Mouse (Mus musculus): Measurements from ENCODE around the gene Cog5. TPM values are rescaled to one million over a fixed set of nuclear protein-coding genes. Genes with fewer than 3 reads are reported as not detected.
A peak's percentile ranks its signal among the peaks of the same experiment; 100 is the strongest.

Gene Cog5
- polyA plus RNA-seq, 1 experiment from 2014 or later = 34.3 TPM

DNA sequence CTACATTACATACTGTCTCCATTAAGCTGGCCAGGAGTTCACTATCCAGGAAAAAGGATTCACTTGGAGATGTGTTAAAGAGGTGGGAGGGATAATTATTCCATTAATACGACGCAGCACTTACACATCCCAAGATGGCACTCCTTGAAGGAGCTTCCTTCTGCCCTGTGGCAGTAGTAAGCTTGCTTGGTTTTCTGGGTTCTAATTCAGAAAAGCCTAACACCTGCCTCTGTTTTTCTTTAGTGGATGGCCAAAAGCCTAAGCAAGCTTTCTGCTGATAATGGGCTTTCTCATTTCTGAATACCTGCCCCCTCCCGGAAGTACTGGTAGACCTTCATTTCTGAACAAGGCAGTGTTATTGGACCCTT, 19.4 kb upstream of the Cog5 start:
- no peaks in the 10 kb centered on the region for H3K27me3 ChIP-seq (ENCODE audit: control insufficient read depth, insufficient read depth, low read length)
- no peak overlapping the region for H3K9ac ChIP-seq (ENCODE audit: low read length)
- H3K36me3 ChIP-seq (ENCODE audit: control insufficient read depth, insufficient read depth, low read length) = no peaks in the 10 kb centered on the region
- H3K9me3 ChIP-seq (ENCODE audit: control insufficient read depth, low read length) = no peaks in the 10 kb centered on the region
- no peak overlapping the region for H3K4me2 ChIP-seq
- no peak; the same call in 1 of the 2 replicates for ATAC-seq (ENCODE audit: low FRiP score)
- WGBS = 88% methylated on average over 3 of the region's 3 CpGs
- no peak overlapping the region for H3K27ac ChIP-seq (ENCODE audit: low read depth, low read length)
- no peaks in the 10 kb centered on the region; the same call in 1 of the 2 replicates for H3K4me1 ChIP-seq (ENCODE audit: control insufficient read depth, insufficient read depth, low read length)
- H3K4me3 ChIP-seq (ENCODE audit: low read depth, low read length) = no peak overlapping the region
- peak; percentile 87 for DNase-seq (ENCODE audit: low spot score, missing footprints)

- Histone ChIP-seq H3K27ac (ENCODE audit: low read depth, low read length) (no peak overlapping the region), H3K27me3 (ENCODE audit: control insufficient read depth, insufficient read depth, low read length) (no peaks in the 10 kb centered on the region), H3K4me2 (peak overlapping the region; percentile 3; the same call in 1 of the 2 replicates), H3K36me3 (ENCODE audit: control insufficient read depth, insufficient read depth, low read length) (no peaks in the 10 kb centered on the region), H3K4me1 (ENCODE audit: control insufficient read depth, insufficient read depth, low read length) (peaks cover 3% of the 10 kb centered on the region), H3K9ac (ENCODE audit: low read length) (no peak overlapping the region), H3K9me3 (ENCODE audit: control insufficient read depth, low read length) (no peaks in the 10 kb centered on the region), H3K4me3 (ENCODE audit: low read depth, low read length) (no peak overlapping the region)
- 74% methylated on average over 5 of the region's 5 CpGs for WGBS
- no peak for ATAC-seq (ENCODE audit: low FRiP score)
- no peak for DNase-seq (ENCODE audit: low spot score, missing footprints)
Observed at GRCm38 (mm10) chr12:31653611-31654010, 1.1 kb upstream of the Cog5 start.

DNA sequence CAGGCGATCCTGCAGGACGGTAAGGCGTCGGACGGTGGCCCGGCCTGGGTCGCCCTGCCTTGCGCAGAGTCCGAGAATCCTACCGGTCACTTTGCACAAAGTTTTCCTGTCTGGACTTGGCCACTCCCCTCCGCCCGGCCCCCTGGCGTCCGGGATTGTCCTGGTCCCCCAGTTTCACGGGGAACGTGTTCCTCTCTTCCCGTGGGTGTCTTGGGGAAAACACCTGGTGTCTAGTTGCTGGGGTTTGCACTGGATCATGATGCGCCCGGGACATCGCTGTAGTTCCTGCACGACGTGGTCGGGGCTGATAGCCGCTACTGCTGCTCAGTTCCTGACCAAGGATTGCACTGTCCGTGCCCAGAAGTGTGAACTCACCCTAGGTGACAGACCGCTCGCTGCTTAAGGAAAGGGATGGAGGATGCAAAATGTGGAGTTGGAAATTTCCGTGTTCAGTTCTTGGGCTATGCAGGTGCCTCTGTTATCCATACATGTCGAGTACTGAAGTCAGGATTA, 352 bp downstream of the Cog5 start:
- Histone ChIP-seq H3K9me3 (ENCODE audit: control insufficient read depth, low read length) (no peaks in the 10 kb centered on the region), H3K27ac (ENCODE audit: low read depth, low read length) (no peak overlapping the region), H3K4me2 (peak overlapping the region; percentile 64), H3K4me3 (ENCODE audit: low read depth, low read length) (peak overlapping the region; percentile 84), H3K36me3 (ENCODE audit: control insufficient read depth, insufficient read depth, low read length) (no peaks in the 10 kb centered on the region), H3K27me3 (ENCODE audit: control insufficient read depth, insufficient read depth, low read length) (no peaks in the 10 kb centered on the region), H3K4me1 (ENCODE audit: control insufficient read depth, insufficient read depth, low read length) (peaks cover 3% of the 10 kb centered on the region), H3K9ac (ENCODE audit: low read length) (peak overlapping the region; percentile 75)
- DNase-seq (ENCODE audit: low spot score, missing footprints) (no peak), ATAC-seq (ENCODE audit: low FRiP score) (peak; percentile 79)
- 2% methylated on average over 26 of the region's 29 CpGs for WGBS

- no peak for DNase-seq (ENCODE audit: low spot score, missing footprints)
- Histone ChIP-seq H3K4me2 (no peak overlapping the region), H3K27me3 (ENCODE audit: control insufficient read depth, insufficient read depth, low read length) (no peaks in the 10 kb centered on the region), H3K4me3 (ENCODE audit: low read depth, low read length) (no peak overlapping the region), H3K4me1 (ENCODE audit: control insufficient read depth, insufficient read depth, low read length) (peaks cover 3% of the 10 kb centered on the region), H3K9ac (ENCODE audit: low read length) (no peak overlapping the region), H3K9me3 (ENCODE audit: control insufficient read depth, low read length) (no peaks in the 10 kb centered on the region), H3K36me3 (ENCODE audit: control insufficient read depth, insufficient read depth, low read length) (no peaks in the 10 kb centered on the region), H3K27ac (ENCODE audit: low read depth, low read length) (no peak overlapping the region)
- no peak for ATAC-seq (ENCODE audit: low FRiP score)
- 94% methylated on average over 2 of the region's 2 CpGs for WGBS
Observed at GRCm38 (mm10) chr12:31656841-31657240, 2.2 kb downstream of the Cog5 start.

- H3K4me3 ChIP-seq (ENCODE audit: low read depth, low read length) = no peak overlapping the region
- no peak overlapping the region for H3K4me2 ChIP-seq
- ATAC-seq (ENCODE audit: low FRiP score) (no peak), DNase-seq (ENCODE audit: low spot score, missing footprints) (no peak)
- H3K9ac ChIP-seq (ENCODE audit: low read length) = no peak overlapping the region
- H3K27ac ChIP-seq (ENCODE audit: low read depth, low read length) = no peak overlapping the region
- H3K4me1 ChIP-seq (ENCODE audit: control insufficient read depth, insufficient read depth, low read length) = no peaks in the 10 kb centered on the region
- whole genome bisulfite sequencing = 75% methylated on average over 6 of the region's 6 CpGs
- no peaks in the 10 kb centered on the region for H3K27me3 ChIP-seq (ENCODE audit: control insufficient read depth, insufficient read depth, low read length)
- H3K36me3 ChIP-seq (ENCODE audit: control insufficient read depth, insufficient read depth, low read length) = no peaks in the 10 kb centered on the region
- no peaks in the 10 kb centered on the region for H3K9me3 ChIP-seq (ENCODE audit: control insufficient read depth, low read length)
Observed at GRCm38 (mm10) chr12:31665999-31666398, 11.3 kb downstream of the Cog5 start.

GRCm38 (mm10) chr12:31667187-31667586, 12.5 kb downstream of the Cog5 start:
- Histone ChIP-seq H3K4me1 (ENCODE audit: control insufficient read depth, insufficient read depth, low read length) (no peaks in the 10 kb centered on the region), H3K9ac (ENCODE audit: low read length) (no peak overlapping the region), H3K4me2 (no peak overlapping the region), H3K27ac (ENCODE audit: low read depth, low read length) (no peak overlapping the region), H3K27me3 (ENCODE audit: control insufficient read depth, insufficient read depth, low read length) (no peaks in the 10 kb centered on the region), H3K36me3 (ENCODE audit: control insufficient read depth, insufficient read depth, low read length) (no peaks in the 10 kb centered on the region), H3K9me3 (ENCODE audit: control insufficient read depth, low read length) (no peaks in the 10 kb centered on the region), H3K4me3 (ENCODE audit: low read depth, low read length) (no peak overlapping the region)
- no peak for DNase-seq (ENCODE audit: low spot score, missing footprints)
- ATAC-seq (ENCODE audit: low FRiP score) = no peak
- 54% methylated on average over 3 of the region's 3 CpGs for WGBS

GRCm38 (mm10) chr12:31686679-31687078, 32.0 kb downstream of the Cog5 start:
- Histone ChIP-seq H3K9ac (ENCODE audit: low read length) (no peak overlapping the region), H3K4me1 (ENCODE audit: control insufficient read depth, insufficient read depth, low read length) (no peaks in the 10 kb centered on the region), H3K27me3 (ENCODE audit: control insufficient read depth, insufficient read depth, low read length) (no peaks in the 10 kb centered on the region), H3K4me2 (no peak overlapping the region), H3K27ac (ENCODE audit: low read depth, low read length) (no peak overlapping the region), H3K9me3 (ENCODE audit: control insufficient read depth, low read length) (no peaks in the 10 kb centered on the region), H3K36me3 (ENCODE audit: control insufficient read depth, insufficient read depth, low read length) (no peaks in the 10 kb centered on the region), H3K4me3 (ENCODE audit: low read depth, low read length) (no peak overlapping the region)
- ATAC-seq (ENCODE audit: low FRiP score) = no peak
- WGBS = 93% methylated on average over 3 of the region's 3 CpGs
- no peak for DNase-seq (ENCODE audit: low spot score, missing footprints)

DNA sequence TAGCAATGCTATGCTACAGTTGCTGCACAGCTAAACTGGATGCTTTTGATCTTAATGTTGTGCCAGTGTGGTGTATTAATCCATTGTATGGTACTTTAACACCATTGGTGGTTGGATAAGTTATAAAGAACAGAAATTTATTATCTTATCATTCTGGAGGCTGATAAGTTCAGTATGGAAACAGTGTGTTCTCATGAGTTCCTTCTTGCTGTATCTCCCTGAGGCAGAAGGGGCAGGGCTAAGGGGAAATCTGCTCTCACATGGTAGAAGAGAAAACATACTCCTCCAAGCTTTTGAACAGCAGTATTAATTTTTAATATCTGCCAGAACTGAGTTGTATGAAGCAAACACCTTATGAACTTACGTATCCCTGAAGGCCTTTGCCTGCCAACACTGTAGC, 38.6 kb downstream of the Cog5 start:
- DNase-seq (ENCODE audit: low spot score, missing footprints) (no peak), ATAC-seq (ENCODE audit: low FRiP score) (no peak)
- H3K4me2 ChIP-seq = no peak overlapping the region
- H3K9ac ChIP-seq (ENCODE audit: low read length) = no peak overlapping the region
- no peak overlapping the region for H3K27ac ChIP-seq (ENCODE audit: low read depth, low read length)
- H3K9me3 ChIP-seq (ENCODE audit: control insufficient read depth, low read length) = peaks cover 5% of the 10 kb centered on the region; the same call in 1 of the 2 replicates
- H3K4me1 ChIP-seq (ENCODE audit: control insufficient read depth, insufficient read depth, low read length) = no peaks in the 10 kb centered on the region
- 94% methylated on average over 1 of the region's 1 CpGs for WGBS
- no peak overlapping the region for H3K4me3 ChIP-seq (ENCODE audit: low read depth, low read length)
- H3K27me3 ChIP-seq (ENCODE audit: control insufficient read depth, insufficient read depth, low read length) = no peaks in the 10 kb centered on the region
- 0 out of 2 replicates have a peak, but pooled peaks cover 3% of the 10 kb centered on the region for H3K36me3 ChIP-seq (ENCODE audit: control insufficient read depth, insufficient read depth, low read length)

GRCm38 (mm10) chr12:31700623-31701347, 46.1 kb downstream of the Cog5 start:
- WGBS = 63% methylated on average over 5 of the region's 5 CpGs
- Histone ChIP-seq H3K9me3 (ENCODE audit: control insufficient read depth, low read length) (peaks cover 5% of the 10 kb centered on the region; the same call in 1 of the 2 replicates), H3K27ac (ENCODE audit: low read depth, low read length) (no peak overlapping the region), H3K4me3 (ENCODE audit: low read depth, low read length) (no peak overlapping the region), H3K9ac (ENCODE audit: low read length) (no peak overlapping the region), H3K4me2 (no peak overlapping the region), H3K27me3 (ENCODE audit: control insufficient read depth, insufficient read depth, low read length) (no peaks in the 10 kb centered on the region), H3K4me1 (ENCODE audit: control insufficient read depth, insufficient read depth, low read length) (no peaks in the 10 kb centered on the region), H3K36me3 (ENCODE audit: control insufficient read depth, insufficient read depth, low read length) (0 out of 2 replicates have a peak, but pooled peaks cover 3% of the 10 kb centered on the region)
- no peak for DNase-seq (ENCODE audit: low spot score, missing footprints)
- ATAC-seq (ENCODE audit: low FRiP score) = no peak
